Mouse (Mus musculus): Measurements from ENCODE around the gene Vps25. TPM values are rescaled to one million over a fixed set of nuclear protein-coding genes. Genes with fewer than 3 reads are reported as not detected.

The Vps25 gene
- polyA plus RNA-seq, 1 experiment from 2014 or later = 98.8 TPM

GRCm38 (mm10) chr11:101245855-101246701 is 7.4 kb upstream of the Vps25 start, which contains the start of gene Ramp2:
Gene Ramp2, plus strand, starts transcription at chr11:101246028.
- peak within 1 kb of the TSS; percentile 94 for H3K27ac ChIP-seq (replicated peaks)
- WGBS = 1% methylated on average over 62 of the region's 63 CpGs
- peak within 1 kb of the TSS; percentile 92 for H3K4me2 ChIP-seq
- H3K4me1 ChIP-seq = peaks cover 26% of the 10 kb centered on the region
- H3K36me3 ChIP-seq = no peaks in the 10 kb centered on the region
- H3K9me3 ChIP-seq = no peaks in the 10 kb centered on the region
- ATAC-seq (ENCODE audit: extremely low read depth, insufficient number of reproducible peaks, low FRiP score, low TSS enrichment) = peak; percentile 26; the same call in 1 of the 2 replicates
- peaks cover 58% of the 10 kb centered on the region for H3K27me3 ChIP-seq (replicated peaks)
- H3K4me3 ChIP-seq = peak within 1 kb of the TSS; percentile 79
- peak within 1 kb of the TSS; percentile 91 for H3K9ac ChIP-seq

DNA sequence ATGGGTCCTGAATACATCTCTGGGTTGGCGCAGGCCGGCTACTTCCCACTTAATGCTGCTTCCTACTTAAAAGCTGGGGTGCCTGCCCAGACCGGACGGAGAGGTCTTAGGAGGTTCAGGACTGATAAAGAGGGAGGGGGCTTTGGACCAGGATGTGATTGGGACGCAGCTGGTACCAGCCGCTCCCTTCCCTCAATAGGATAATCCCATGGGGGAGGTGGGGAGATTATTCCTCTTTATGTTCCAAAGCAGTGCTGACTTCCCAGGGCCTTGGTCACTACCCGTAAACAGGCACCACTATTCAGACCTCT is 6.8 kb upstream of the Vps25 start:
- peak; percentile 25; the same call in 1 of the 2 replicates for ATAC-seq (ENCODE audit: extremely low read depth, insufficient number of reproducible peaks, low FRiP score, low TSS enrichment)
- peak overlapping the region; percentile 94 for H3K27ac ChIP-seq (replicated peaks)
- peak overlapping the region; percentile 79 for H3K4me3 ChIP-seq
- H3K9ac ChIP-seq = peak overlapping the region; percentile 91
- WGBS = 4% methylated on average over 7 of the region's 7 CpGs
- peaks cover 26% of the 10 kb centered on the region for H3K4me1 ChIP-seq
- H3K27me3 ChIP-seq (replicated peaks) = peaks cover 58% of the 10 kb centered on the region
- H3K36me3 ChIP-seq = no peaks in the 10 kb centered on the region
- H3K9me3 ChIP-seq = no peaks in the 10 kb centered on the region
- H3K4me2 ChIP-seq = peak overlapping the region; percentile 92

- H3K4me2 ChIP-seq = peak overlapping the region; percentile 92
- H3K4me3 ChIP-seq = peak overlapping the region; percentile 79
- H3K4me1 ChIP-seq = peaks cover 30% of the 10 kb centered on the region
- no peaks in the 10 kb centered on the region for H3K36me3 ChIP-seq
- H3K27me3 ChIP-seq (replicated peaks) = peaks cover 58% of the 10 kb centered on the region
- no peak for ATAC-seq (ENCODE audit: extremely low read depth, insufficient number of reproducible peaks, low FRiP score, low TSS enrichment)
- no peaks in the 10 kb centered on the region for H3K9me3 ChIP-seq
- H3K9ac ChIP-seq = peak overlapping the region; percentile 91
- peak overlapping the region; percentile 94 for H3K27ac ChIP-seq (replicated peaks)
- WGBS = 63% methylated on average over 6 of the region's 6 CpGs
These were observed 5.9 kb upstream of the Vps25 start for GRCm38 (mm10) chr11:101247521-101248030.

GRCm38 (mm10) chr11:101248258-101248994 is 5.1 kb upstream of the Vps25 start:
- Histone ChIP-seq H3K9ac (peak overlapping the region; percentile 91), H3K4me3 (peak overlapping the region; percentile 79), H3K4me1 (peaks cover 36% of the 10 kb centered on the region), H3K9me3 (no peaks in the 10 kb centered on the region), H3K27ac (replicated peaks) (peak overlapping the region; percentile 94), H3K36me3 (no peaks in the 10 kb centered on the region), H3K4me2 (peak overlapping the region; percentile 92), H3K27me3 (replicated peaks) (peaks cover 54% of the 10 kb centered on the region)
- 23% methylated on average over 14 of the region's 14 CpGs for WGBS
- ATAC-seq (ENCODE audit: extremely low read depth, insufficient number of reproducible peaks, low FRiP score, low TSS enrichment) = no peak

DNA sequence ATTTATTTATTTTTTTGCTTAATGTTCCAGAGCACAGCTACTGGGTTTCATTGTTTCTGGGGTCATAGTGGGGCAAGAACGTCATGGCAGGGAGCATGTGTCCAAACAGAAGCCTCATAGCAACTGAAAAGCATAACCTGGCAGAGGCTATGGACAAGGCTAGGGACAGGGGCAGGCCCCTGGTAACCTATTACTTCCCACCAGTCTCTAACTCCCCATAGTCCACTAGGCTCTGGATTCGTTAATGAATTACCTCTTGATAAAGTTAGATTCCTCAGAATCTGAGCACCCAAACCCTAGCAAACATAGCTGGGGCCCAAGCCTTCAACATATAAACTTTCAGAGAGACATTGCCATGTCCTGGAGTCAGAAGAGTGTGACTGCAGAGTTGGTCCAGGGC is 2.5 kb upstream of the Vps25 start:
- no peak overlapping the region for H3K9ac ChIP-seq
- no peaks in the 10 kb centered on the region for H3K36me3 ChIP-seq
- ATAC-seq (ENCODE audit: extremely low read depth, insufficient number of reproducible peaks, low FRiP score, low TSS enrichment) = no peak
- H3K4me3 ChIP-seq = no peak overlapping the region
- H3K27me3 ChIP-seq (replicated peaks) = peaks cover 28% of the 10 kb centered on the region
- peaks cover 43% of the 10 kb centered on the region for H3K4me1 ChIP-seq
- no peaks in the 10 kb centered on the region for H3K9me3 ChIP-seq
- WGBS = 65% methylated on average over 2 of the region's 2 CpGs
- no peak overlapping the region for H3K27ac ChIP-seq (replicated peaks)
- no peak overlapping the region for H3K4me2 ChIP-seq

DNA sequence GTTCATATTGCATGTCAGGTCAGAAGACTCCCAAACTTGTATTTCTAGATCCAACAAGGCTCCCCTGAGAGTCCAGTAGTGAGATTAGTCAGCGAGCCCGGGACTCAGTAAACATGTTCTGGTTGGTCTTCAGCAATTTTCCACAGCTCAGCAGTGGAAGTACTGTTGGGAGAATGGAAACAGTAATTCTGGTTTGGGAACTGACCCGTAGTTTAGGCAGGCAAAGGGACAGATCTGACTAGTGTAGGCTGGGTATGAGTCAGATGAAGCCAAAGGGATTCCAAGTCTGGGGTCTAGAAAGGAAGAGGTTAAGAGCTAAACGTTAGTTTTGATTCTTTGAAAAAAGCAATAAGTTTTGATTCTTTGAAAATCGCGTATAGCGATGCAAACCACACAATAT is 566 bp upstream of the Vps25 start:
- Histone ChIP-seq H3K4me1 (peaks cover 50% of the 10 kb centered on the region), H3K4me2 (peak overlapping the region; percentile 91), H3K27me3 (replicated peaks) (peaks cover 9% of the 10 kb centered on the region), H3K27ac (replicated peaks) (peak overlapping the region; percentile 95), H3K9ac (peak overlapping the region; percentile 96), H3K36me3 (peaks cover 10% of the 10 kb centered on the region), H3K9me3 (no peaks in the 10 kb centered on the region), H3K4me3 (peak overlapping the region; percentile 94)
- no peak for ATAC-seq (ENCODE audit: extremely low read depth, insufficient number of reproducible peaks, low FRiP score, low TSS enrichment)
- 9% methylated on average over 7 of the region's 7 CpGs for WGBS

GRCm38 (mm10) chr11:101255826-101256775 is 2.6 kb downstream of the Vps25 start:
- H3K4me1 ChIP-seq = peaks cover 70% of the 10 kb centered on the region
- H3K4me3 ChIP-seq = no peak overlapping the region
- no peak for ATAC-seq (ENCODE audit: extremely low read depth, insufficient number of reproducible peaks, low FRiP score, low TSS enrichment)
- H3K27me3 ChIP-seq (replicated peaks) = no peaks in the 10 kb centered on the region
- WGBS = 54% methylated on average over 13 of the region's 13 CpGs
- H3K4me2 ChIP-seq = 0 out of 2 replicates have a peak overlapping the region, but pooled peaks have one; percentile 10
- H3K36me3 ChIP-seq = peaks cover 18% of the 10 kb centered on the region
- peak overlapping the region; percentile 83 for H3K27ac ChIP-seq (replicated peaks)
- H3K9ac ChIP-seq = 0 out of 2 replicates have a peak overlapping the region, but pooled peaks have one; percentile 20
- H3K9me3 ChIP-seq = no peaks in the 10 kb centered on the region

DNA sequence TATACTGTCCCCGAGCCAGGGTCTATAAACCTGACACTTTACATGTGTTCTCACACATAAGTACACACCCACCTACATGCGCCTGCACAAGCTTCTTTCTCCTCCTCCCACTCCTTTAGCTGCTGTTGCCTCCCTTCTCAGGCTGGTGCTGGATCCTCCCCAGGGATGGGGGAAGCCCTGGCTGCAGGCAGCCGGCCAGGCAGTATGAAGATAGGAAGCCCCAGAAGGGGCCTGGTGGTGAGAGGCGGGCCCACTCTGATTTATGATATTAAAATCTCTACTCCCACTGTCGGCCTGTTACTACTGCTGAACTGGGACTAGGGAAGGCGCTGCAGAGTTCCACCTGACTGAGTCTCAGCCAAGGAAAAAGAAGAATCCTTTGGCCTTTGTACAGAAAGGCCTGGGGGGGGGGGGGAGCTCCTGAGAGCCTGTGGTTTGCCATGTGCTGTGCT is 5.8 kb downstream of the Vps25 start:
- Histone ChIP-seq H3K36me3 (peaks cover 18% of the 10 kb centered on the region), H3K27ac (replicated peaks) (peak overlapping the region; percentile 90), H3K4me1 (peaks cover 87% of the 10 kb centered on the region), H3K27me3 (replicated peaks) (peaks cover 24% of the 10 kb centered on the region), H3K4me2 (peak overlapping the region; percentile 99), H3K9me3 (no peaks in the 10 kb centered on the region), H3K4me3 (peak overlapping the region; percentile 75), H3K9ac (peak overlapping the region; percentile 88)
- WGBS = 27% methylated on average over 6 of the region's 6 CpGs
- no peak for ATAC-seq (ENCODE audit: extremely low read depth, insufficient number of reproducible peaks, low FRiP score, low TSS enrichment)

DNA sequence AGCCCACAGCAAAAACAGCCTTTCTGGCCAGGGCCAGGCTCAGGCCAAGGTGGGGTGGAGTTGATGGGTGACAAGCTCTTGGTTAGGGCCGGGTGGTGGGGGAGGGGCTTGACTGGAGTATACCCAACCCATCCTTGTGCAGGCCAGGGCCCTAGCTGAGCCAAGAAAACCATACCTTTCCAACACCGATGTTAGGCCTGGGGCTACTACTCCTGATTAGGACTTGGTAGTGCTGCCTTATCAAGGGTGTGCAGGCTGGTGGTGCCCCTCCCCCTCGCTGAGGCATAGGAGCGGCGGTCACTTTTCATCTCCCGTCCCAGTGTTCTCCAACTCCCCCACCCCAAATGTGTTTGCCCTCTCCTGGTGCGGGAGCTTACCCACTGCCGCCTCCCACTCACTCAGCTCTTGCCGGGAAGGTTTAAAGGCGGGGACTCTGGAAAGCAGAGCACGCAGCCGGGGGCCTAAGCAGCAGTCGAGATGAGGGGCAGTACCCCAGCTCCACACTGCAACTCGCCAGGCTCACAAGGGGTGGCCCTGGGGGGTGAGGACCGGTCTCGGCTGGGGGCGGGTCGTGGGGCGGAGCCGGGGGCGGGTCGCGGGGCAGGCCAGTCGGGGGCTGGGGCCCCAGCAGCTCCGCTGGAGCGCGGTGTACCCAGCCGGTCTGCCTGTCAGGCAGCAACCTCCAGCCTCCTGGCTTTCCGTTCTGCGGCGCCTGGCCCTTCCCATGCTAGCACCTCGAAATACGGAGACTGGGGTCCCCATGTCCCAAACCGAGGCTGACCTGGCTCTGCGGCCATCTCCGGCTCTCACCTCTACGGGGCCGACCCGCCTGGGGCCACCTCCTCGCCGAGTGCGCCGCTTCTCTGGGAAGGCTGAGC is 6.7 kb downstream of the Vps25 start, which contains the start of gene Wnk4:
Wnk4 (plus strand) TSS at position 620 of the 878 bp plus-strand sequence.
- Histone ChIP-seq H3K4me1 (peaks cover 86% of the 10 kb centered on the region), H3K4me3 (peak within 1 kb of the TSS; percentile 75), H3K27ac (replicated peaks) (peak within 1 kb of the TSS; percentile 90), H3K9me3 (no peaks in the 10 kb centered on the region), H3K9ac (peak within 1 kb of the TSS; percentile 88), H3K27me3 (replicated peaks) (peaks cover 32% of the 10 kb centered on the region), H3K36me3 (peaks cover 18% of the 10 kb centered on the region), H3K4me2 (peak within 1 kb of the TSS; percentile 99)
- 1% methylated on average over 43 of the region's 43 CpGs for WGBS
- peak; percentile 81 for ATAC-seq (ENCODE audit: extremely low read depth, insufficient number of reproducible peaks, low FRiP score, low TSS enrichment)

All from heart, embryonic 13.5 days (tissue).